Mouse (Mus musculus): ENCODE data around the gene Fv1. TPM values are rescaled to one million over a fixed set of nuclear protein-coding genes. Genes with fewer than 3 reads are reported as not detected.
"Not testable (repeated sequence)": the region's sequence is repeated elsewhere in the genome, so short reads cannot be mapped to it uniquely, and the experiment has no call there.

Gene Fv1
- total RNA-seq (2021), result 1 to 10 TPM; 3.2 to 3.4 TPM
- long read RNA-seq, experiment 1, result 0 reads
- long read RNA-seq, experiment 2, partial matches to known transcripts, result 0 of 1 reads
- long read RNA-seq, experiment 2, other reads (novel, unspliced or antisense), result 0 of 1 reads

GRCm38 (mm10) chr4:147868450-147869031 is at the start of gene Fv1, which contains the start of gene Miip:
TSS of gene Fv1 (plus strand) at chr4:147868979.
TSS of gene Miip (minus strand) at chr4:147868816.
- intact Hi-C loops (cut with DNase I; ENCODE audit: low total_unique reads), result no loop called here
- peak; percentile 94 for DNase-seq

DNA sequence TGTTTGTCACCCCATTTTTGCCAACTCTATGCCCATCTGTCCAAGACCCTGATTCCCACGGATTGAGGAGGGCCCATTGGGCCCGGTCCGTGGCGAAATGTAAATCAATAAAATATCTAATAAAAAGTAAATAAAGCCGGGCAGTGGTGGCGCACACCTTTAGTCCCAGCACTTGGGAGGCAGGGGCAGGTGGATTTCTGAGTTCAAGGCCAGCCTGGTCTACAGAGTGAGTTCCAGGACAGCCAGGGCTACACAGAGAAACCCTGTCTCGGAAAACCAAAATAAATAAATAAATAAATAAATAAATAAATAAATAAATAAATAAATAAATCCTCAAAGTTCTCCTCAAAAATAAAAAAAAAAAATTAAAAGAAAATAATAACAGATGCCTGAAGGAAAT is 49.1 kb upstream of the Fv1 start:
- intact Hi-C loops (cut with DNase I; ENCODE audit: low total_unique reads); DNase-seq: not testable (repeated sequence)

DNA sequence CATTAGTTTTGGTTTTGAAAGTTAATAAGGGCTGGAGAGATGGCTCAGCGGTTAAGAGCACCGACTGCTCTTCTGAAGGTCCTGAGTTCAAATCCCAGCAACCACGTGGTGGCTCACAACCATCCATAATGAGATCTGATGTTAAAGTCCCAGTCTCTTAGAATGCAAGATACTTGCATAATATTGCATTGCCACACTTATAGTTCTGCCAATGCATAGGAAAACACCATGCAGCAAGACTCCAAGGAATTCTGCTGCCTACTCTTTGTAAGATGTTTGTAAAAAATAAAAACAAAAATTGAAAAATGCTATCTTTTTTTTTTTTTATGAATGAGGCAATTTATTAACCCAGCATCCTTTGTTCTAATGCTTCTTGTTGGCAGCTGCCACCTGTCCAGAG is 47.4 kb upstream of the Fv1 start:
- DNase-seq; intact Hi-C loops (cut with DNase I; ENCODE audit: low total_unique reads): not testable (repeated sequence)

- DNase-seq, result no peak
- intact Hi-C loops (cut with DNase I; ENCODE audit: low total_unique reads), result no loop called here
Observed at GRCm38 (mm10) chr4:147824389-147824788, 44.4 kb upstream of the Fv1 start.

DNA sequence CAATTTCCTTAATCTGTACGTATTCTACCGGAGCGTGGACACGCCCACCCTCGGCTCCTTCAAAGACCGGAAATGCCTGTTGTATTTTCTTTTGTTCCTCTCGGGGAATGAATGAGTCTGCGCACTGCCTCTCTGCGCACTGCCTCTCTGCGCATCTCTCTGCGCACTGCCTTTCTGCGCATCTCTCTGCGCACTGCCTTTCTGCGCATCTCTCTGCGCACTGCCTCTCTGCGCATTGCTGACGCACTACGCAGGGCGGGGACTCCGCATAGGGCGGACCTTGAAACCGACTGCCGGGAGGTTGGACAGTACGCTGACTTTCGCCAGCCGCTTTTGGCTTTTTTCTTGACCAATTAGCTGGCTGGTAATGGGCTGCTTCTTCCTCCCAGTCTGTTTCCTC is 29.5 kb upstream of the Fv1 start:
- intact Hi-C loops (cut with DNase I; ENCODE audit: low total_unique reads); DNase-seq: not testable (repeated sequence)

- intact Hi-C loops (cut with DNase I; ENCODE audit: low total_unique reads), result no loop called here
- no peak for DNase-seq
Observed at GRCm38 (mm10) chr4:147842871-147843270, 25.9 kb upstream of the Fv1 start.

DNA sequence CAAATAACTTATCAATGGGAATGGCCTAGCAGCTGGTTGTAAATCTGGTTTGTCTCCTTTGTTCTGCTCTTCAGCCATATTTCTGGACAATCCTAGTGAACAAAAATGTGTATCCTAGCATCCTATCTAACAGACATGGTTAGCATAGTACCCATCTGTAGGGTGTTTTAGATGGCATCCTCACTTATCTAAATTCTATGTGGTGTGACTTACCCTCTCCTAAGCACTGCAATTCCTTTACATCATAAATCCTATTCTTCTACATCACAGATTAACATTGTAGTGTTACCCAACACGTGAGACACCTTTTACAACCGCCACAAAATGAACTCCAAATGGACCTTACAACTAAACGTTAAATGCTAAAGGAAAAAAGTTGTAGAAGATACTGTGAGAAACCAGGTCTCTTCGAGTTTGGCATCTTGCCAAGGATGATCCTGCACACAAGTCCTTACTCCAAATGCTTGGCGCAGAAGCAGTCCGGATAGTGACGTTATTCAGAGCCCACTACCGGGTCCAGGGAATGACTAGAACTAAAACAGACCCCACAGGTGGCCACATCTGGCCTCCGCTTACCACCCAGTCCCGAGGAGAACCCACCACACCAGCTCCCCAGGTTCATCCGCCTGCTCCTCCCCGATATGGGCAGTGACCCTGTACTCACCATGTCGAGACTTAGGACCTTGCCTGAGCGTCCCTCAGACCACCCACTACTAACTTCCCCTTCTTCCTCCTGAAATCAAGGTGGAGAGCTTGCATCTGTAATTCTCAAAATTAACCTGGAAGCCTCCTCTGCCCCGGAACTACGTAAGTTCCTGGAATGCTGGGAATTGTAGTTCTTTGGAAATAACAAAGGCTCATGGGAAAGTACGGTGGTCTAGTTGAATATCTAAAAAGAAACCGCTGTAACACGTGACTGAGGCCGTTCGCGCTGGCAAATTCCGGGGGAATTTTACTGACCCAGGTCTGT is 20.9 kb upstream of the Fv1 start, which contains the start of gene Zfp933:
Zfp933 (minus strand) TSS at position 753 of the 970 bp plus-strand sequence.
- peak; percentile 34 for DNase-seq
- intact Hi-C loops (cut with DNase I; ENCODE audit: low total_unique reads), result no loop called here

- intact Hi-C loops (cut with DNase I; ENCODE audit: low total_unique reads), result no loop called here
Observed at GRCm38 (mm10) chr4:147848584-147848991, 20.2 kb upstream of the Fv1 start.

GRCm38 (mm10) chr4:147850776-147851175 is 18.0 kb upstream of the Fv1 start:
- intact Hi-C loops (cut with DNase I; ENCODE audit: low total_unique reads), result no loop called here
- DNase-seq, result no peak

More at GRCm38 (mm10) chr4:147848584-147848991, 20.2 kb upstream of the Fv1 start:
- DNase-seq, result no peak

GRCm38 (mm10) chr4:147862051-147862450 is 6.7 kb upstream of the Fv1 start:
- intact Hi-C loops (cut with DNase I; ENCODE audit: low total_unique reads), result no loop called here
- DNase-seq, result no peak

GRCm38 (mm10) chr4:147865651-147866050 is 3.1 kb upstream of the Fv1 start:
- intact Hi-C loops (cut with DNase I; ENCODE audit: low total_unique reads), result loop anchor here (2.0 kb wide), 1 partner anchor 75 kb away; the partner anchor contains the start of gene 2510039O18Rik
- DNase-seq, result no peak

GRCm38 (mm10) chr4:147866056-147866455 is 2.7 kb upstream of the Fv1 start:
- DNase-seq, result no peak
- intact Hi-C loops (cut with DNase I; ENCODE audit: low total_unique reads), result loop anchor here (2.0 kb wide), 1 partner anchor 75 kb away; the partner anchor contains the start of gene 2510039O18Rik

- intact Hi-C loops (cut with DNase I; ENCODE audit: low total_unique reads), result loop anchor here (2.0 kb wide), 1 partner anchor 74 kb away; the partner anchor contains the start of gene 2510039O18Rik
- DNase-seq, result not testable (repeated sequence)
Observed at GRCm38 (mm10) chr4:147866793-147867192, 2.0 kb upstream of the Fv1 start.

GRCm38 (mm10) chr4:147867563-147868449 is 973 bp upstream of the Fv1 start:
- intact Hi-C loops (cut with DNase I; ENCODE audit: low total_unique reads), result loop anchor here (2.0 kb wide), 1 partner anchor 73 kb away; the partner anchor contains the start of gene 2510039O18Rik
- DNase-seq, result no peak

DNA sequence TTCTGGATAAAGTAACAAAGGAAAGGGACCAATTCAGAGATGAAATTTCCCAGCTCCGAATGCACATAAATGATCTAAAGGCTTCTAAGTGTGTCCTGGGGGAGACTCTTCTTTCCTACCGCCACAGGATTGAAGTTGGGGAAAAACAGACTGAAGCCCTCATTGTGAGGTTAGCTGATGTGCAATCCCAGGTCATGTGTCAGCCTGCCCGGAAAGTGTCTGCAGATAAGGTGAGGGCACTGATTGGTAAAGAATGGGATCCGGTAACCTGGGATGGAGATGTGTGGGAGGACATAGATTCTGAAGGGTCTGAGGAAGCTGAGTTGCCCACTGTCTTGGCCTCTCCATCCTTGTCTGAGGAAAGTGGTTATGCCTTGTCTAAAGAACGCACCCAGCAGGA is 459 bp downstream of the Fv1 start:
- no peak for DNase-seq
- intact Hi-C loops (cut with DNase I; ENCODE audit: low total_unique reads), result no loop called here

DNA sequence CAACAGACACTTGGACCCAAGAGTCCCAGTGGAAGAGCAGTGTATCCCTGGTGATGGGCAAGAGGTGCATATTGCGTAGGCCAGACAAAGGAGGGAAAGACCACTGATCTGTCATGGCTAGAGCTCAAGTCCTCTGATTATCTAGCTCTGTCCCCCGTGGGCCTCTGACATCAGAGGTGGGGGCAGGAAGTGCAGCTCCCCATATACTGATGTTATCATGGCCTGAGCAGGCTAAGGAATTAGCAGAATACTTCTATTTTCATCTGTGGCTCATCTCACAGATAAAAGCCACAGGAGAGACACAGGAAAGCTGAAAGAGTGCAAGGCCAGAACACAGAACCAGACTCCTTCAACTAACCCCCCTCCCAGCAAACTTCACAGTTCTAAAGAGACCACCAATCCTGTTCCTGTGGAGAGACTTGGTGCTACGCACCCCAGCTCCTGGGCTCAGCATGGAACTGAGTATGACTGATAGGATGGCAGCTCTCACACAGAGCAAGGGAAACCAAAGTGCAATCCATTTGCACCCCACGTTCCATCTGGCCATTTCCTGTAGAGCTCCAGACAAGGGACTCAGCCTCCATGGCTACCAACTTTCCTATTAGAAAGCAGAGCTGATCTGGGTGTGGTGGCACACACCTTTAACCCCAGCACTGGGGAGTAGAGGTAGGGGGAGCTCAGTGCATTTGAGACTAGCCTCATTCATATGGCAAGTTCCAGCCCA is 7.2 kb downstream of the Fv1 start:
- DNase-seq, result no peak
- intact Hi-C loops (cut with DNase I; ENCODE audit: low total_unique reads), result no loop called here

DNA sequence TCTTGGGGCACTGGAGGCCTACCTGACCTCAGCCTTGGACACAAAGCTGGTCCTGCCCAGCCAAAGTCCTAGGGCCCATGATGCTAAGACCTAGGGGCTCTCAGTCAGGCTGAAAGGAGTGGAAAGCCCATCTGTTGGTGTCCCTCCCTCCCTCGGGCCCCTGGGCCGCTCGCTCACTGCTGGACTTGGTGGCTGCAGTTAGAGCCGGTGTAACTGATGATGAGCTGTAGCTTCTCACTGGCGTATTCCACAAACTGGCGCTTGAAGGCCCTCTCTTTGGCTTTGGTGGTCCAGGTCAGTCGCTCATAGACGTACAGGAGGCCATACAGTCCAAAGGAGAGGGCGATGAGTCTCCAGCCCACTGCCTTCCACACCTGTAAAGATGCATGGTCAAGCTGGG is 9.8 kb downstream of the Fv1 start:
- DNase-seq, result no peak
- intact Hi-C loops (cut with DNase I; ENCODE audit: low total_unique reads), result no loop called here

GRCm38 (mm10) chr4:147879456-147879855 is 10.7 kb downstream of the Fv1 start:
- intact Hi-C loops (cut with DNase I; ENCODE audit: low total_unique reads), result no loop called here

More at GRCm38 (mm10) chr4:147879456-147879855, 10.7 kb downstream of the Fv1 start:
- DNase-seq, result no peak

Data from gastrocnemius, postnatal 14 days (tissue).